Mouse (Mus musculus): ENCODE results near the gene Snw1.

- TF ChIP-seq ZNF384 (IDR thresholded peaks at IDR 0.05; ENCODE audit: low read depth, low read length), result no peak
- TF ChIP-seq ZC3H11A (IDR thresholded peaks at IDR 0.05; ENCODE audit: borderline replicate concordance, low read depth, low read length), result no peak
Measured at GRCm38 (mm10) chr12:87428885-87429284, 43.2 kb downstream of the Snw1 start.

All from ES-E14 (cell line).